Mouse (Mus musculus) bone marrow macrophage, adult 2 months (primary cell): ENCODE results near the gene Irf2bpl. TPM values are rescaled to one million over a fixed set of nuclear protein-coding genes. Genes with fewer than 3 reads are reported as not detected.
A peak's percentile ranks its signal among the peaks of the same experiment; 100 is the strongest.

Source experiments
- H3K27ac ChIP-seq: 2 replicates; pipeline ENCODE4 v1.5.1; 2012; ENCODE audit warnings: low read depth, low read length; ENCODE audit not compliant: insufficient read depth
- H3K4me1 ChIP-seq: 2 replicates; pipeline ENCODE4 v1.6.1; 2012; ENCODE audit warnings: low read length; ENCODE audit not compliant: control insufficient read depth, insufficient read depth
- H3K4me3 ChIP-seq: 2 replicates; pipeline ENCODE4 v1.5.1; 2012; ENCODE audit warnings: mild to moderate bottlenecking, low read length, moderate library complexity; ENCODE audit not compliant: insufficient read depth
- CTCF ChIP-seq: IDR thresholded peaks from 2 replicates; pipeline ENCODE4 v1.5.1; 2012; ENCODE audit warnings: low read depth, mild to moderate bottlenecking, low read length, moderate library complexity
- POLR2A ChIP-seq: IDR thresholded peaks from 2 replicates; pipeline ENCODE4 v1.6.1; 2012; ENCODE audit warnings: mild to moderate bottlenecking, low read depth, low read length, borderline replicate concordance
- polyA plus RNA-seq: library from polyadenylated mRNA; stranded (reverse); fragments of >200 nt; gene quantifications from 2 replicates; pipeline ENCODE4 v1.2.4, GENCODE M21; 2012; ENCODE audit not compliant: missing spikeins, insufficient read depth, insufficient read length

Gene Irf2bpl
- polyA plus RNA-seq, 1 experiment = 11.4 TPM

GRCm38 (mm10) chr12:86898448-86898847 is 13.8 kb upstream of the Irf2bpl start:
- TF ChIP-seq CTCF (no peak), POLR2A (no peak)
- Histone ChIP-seq H3K4me1 (peaks cover 35% of the 10 kb centered on the region), H3K27ac (peak overlapping the region; percentile 96), H3K4me3 (no peak overlapping the region)

GRCm38 (mm10) chr12:86897769-86898273 is 13.2 kb upstream of the Irf2bpl start:
- TF ChIP-seq CTCF = no peak
- TF ChIP-seq POLR2A = no peak
- peak overlapping the region; percentile 96 for H3K27ac ChIP-seq
- H3K4me1 ChIP-seq = peaks cover 37% of the 10 kb centered on the region
- peak overlapping the region; percentile 31 for H3K4me3 ChIP-seq

- TF ChIP-seq POLR2A (no peak), CTCF (no peak)
- H3K27ac ChIP-seq = peak overlapping the region; percentile 100
These were observed 12.4 kb upstream of the Irf2bpl start for GRCm38 (mm10) chr12:86896921-86897512.

GRCm38 (mm10) chr12:86896441-86896890 is 11.9 kb upstream of the Irf2bpl start:
- TF ChIP-seq POLR2A = no peak
- no peak for TF ChIP-seq CTCF
- Histone ChIP-seq H3K4me3 (peak overlapping the region; percentile 53), H3K4me1 (peaks cover 37% of the 10 kb centered on the region), H3K27ac (peak overlapping the region; percentile 100)

More at GRCm38 (mm10) chr12:86896921-86897512, 12.4 kb upstream of the Irf2bpl start:
- Histone ChIP-seq H3K4me3 (peak overlapping the region; percentile 53), H3K4me1 (peaks cover 37% of the 10 kb centered on the region)

GRCm38 (mm10) chr12:86895703-86896409 is 11.3 kb upstream of the Irf2bpl start:
- H3K27ac ChIP-seq = peak overlapping the region; percentile 100
- peak overlapping the region; percentile 61 for H3K4me3 ChIP-seq
- peaks cover 41% of the 10 kb centered on the region for H3K4me1 ChIP-seq
- TF ChIP-seq CTCF (no peak), POLR2A (no peak)

- Histone ChIP-seq H3K27ac (peak overlapping the region; percentile 100), H3K4me1 (peaks cover 46% of the 10 kb centered on the region), H3K4me3 (peak overlapping the region; percentile 61)
- TF ChIP-seq POLR2A (no peak), CTCF (0 out of 2 replicates have a peak, but pooled peaks have one; percentile 11)
These were observed 10.3 kb upstream of the Irf2bpl start for GRCm38 (mm10) chr12:86894841-86895428.

GRCm38 (mm10) chr12:86894184-86894839 is 9.7 kb upstream of the Irf2bpl start:
- H3K4me1 ChIP-seq = peaks cover 47% of the 10 kb centered on the region
- TF ChIP-seq CTCF (no peak), POLR2A (no peak)

GRCm38 (mm10) chr12:86893326-86894183 is 9.0 kb upstream of the Irf2bpl start:
- TF ChIP-seq POLR2A (no peak), CTCF (no peak)
- Histone ChIP-seq H3K4me3 (peak overlapping the region; percentile 49), H3K27ac (peak overlapping the region; percentile 97), H3K4me1 (peaks cover 45% of the 10 kb centered on the region)

More at GRCm38 (mm10) chr12:86894184-86894839, 9.7 kb upstream of the Irf2bpl start:
- peak overlapping the region; percentile 100 for H3K27ac ChIP-seq
- H3K4me3 ChIP-seq = peak overlapping the region; percentile 61

- peak overlapping the region; percentile 49 for H3K4me3 ChIP-seq
- no peak for TF ChIP-seq CTCF
- no peak for TF ChIP-seq POLR2A
- peak overlapping the region; percentile 97 for H3K27ac ChIP-seq
- H3K4me1 ChIP-seq = peaks cover 37% of the 10 kb centered on the region
These were observed 8.2 kb upstream of the Irf2bpl start for GRCm38 (mm10) chr12:86892711-86893311.
